Mouse (Mus musculus): Measurements from ENCODE around the gene Nat10. TPM values are rescaled to one million over a fixed set of nuclear protein-coding genes. Genes with fewer than 3 reads are reported as not detected.

Gene Nat10
- polyA plus RNA-seq, 1 experiment: 70.1 TPM

DNA sequence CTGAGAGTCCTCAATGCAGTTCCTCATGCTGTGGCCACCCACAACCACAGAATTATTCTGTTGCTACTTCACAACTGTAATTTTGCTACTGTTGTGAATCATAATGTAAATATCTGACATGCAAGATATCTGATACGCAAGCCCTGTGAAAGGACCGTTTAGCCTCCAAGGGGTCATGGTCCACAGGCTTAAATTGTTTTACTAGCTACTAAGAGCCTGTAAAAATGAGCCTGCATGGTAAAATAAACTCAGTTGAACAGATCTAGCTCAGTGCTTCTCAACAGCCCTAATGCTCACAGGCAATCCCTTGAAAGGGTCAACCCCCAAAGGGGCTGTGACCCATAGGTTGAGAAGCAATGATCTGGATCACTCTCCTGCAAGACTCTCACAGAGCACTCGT is 12.0 kb downstream of the Nat10 start:
- peaks cover 10% of the 10 kb centered on the region; the same call in 1 of the 2 replicates for H3K36me3 ChIP-seq (ENCODE audit: control insufficient read depth, insufficient read depth, low read length)
- 93% methylated on average over 3 of the region's 3 CpGs for WGBS

DNA sequence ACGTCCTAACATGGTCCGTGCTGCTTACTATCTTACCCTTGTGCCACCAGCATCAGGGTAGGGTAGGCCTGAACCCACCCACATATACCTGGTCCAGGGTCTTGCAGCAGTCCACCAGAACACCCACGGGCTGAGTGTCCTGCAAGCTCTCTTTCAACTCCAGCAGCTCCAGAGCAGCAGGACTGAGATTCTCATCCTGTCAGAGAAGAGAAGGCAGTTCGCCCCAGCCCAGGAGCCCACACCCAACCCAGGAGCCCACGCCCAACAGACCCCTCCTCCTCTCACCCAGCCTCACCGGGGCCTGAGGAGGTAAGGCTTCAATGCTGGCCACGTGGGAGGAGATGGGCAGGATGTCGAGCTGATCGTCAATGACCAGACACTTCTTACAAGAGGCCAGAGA is 13.2 kb downstream of the Nat10 start:
- no peak overlapping the region for H3K27ac ChIP-seq (ENCODE audit: control insufficient read depth, insufficient read depth, low read length)
- peaks cover 4% of the 10 kb centered on the region; the same call in 1 of the 2 replicates for H3K36me3 ChIP-seq (ENCODE audit: control insufficient read depth, insufficient read depth, low read length)
- H3K27me3 ChIP-seq (ENCODE audit: control insufficient read depth, insufficient read depth, low read length): no peaks in the 10 kb centered on the region
- DNase-seq: no peak
- no peaks in the 10 kb centered on the region for H3K4me1 ChIP-seq (replicated peaks; ENCODE audit: control insufficient read depth, insufficient read depth, low read length)
- no peak overlapping the region for H3K4me3 ChIP-seq (ENCODE audit: control insufficient read depth, insufficient read depth, low read length)
- WGBS: 98% methylated on average over 9 of the region's 9 CpGs
- TF ChIP-seq POLR2A (IDR thresholded peaks at IDR 0.05; ENCODE audit: control insufficient read depth, extremely low read depth, insufficient read depth, low read length, poor library complexity): no peak
- no peak for TF ChIP-seq CTCF (IDR thresholded peaks at IDR 0.05; ENCODE audit: borderline replicate concordance, control insufficient read depth, extremely low read depth, insufficient read depth, low read length, poor library complexity)

More for the DNA sequence above, 12.0 kb downstream of the Nat10 start:
- TF ChIP-seq CTCF (IDR thresholded peaks at IDR 0.05; ENCODE audit: borderline replicate concordance, control insufficient read depth, extremely low read depth, insufficient read depth, low read length, poor library complexity) (no peak), POLR2A (IDR thresholded peaks at IDR 0.05; ENCODE audit: control insufficient read depth, extremely low read depth, insufficient read depth, low read length, poor library complexity) (no peak)
- no peak overlapping the region for H3K27ac ChIP-seq (ENCODE audit: control insufficient read depth, insufficient read depth, low read length)
- H3K4me3 ChIP-seq (ENCODE audit: control insufficient read depth, insufficient read depth, low read length): no peak overlapping the region
- H3K27me3 ChIP-seq (ENCODE audit: control insufficient read depth, insufficient read depth, low read length): no peaks in the 10 kb centered on the region
- no peak for DNase-seq
- H3K4me1 ChIP-seq (replicated peaks; ENCODE audit: control insufficient read depth, insufficient read depth, low read length): no peaks in the 10 kb centered on the region

DNA sequence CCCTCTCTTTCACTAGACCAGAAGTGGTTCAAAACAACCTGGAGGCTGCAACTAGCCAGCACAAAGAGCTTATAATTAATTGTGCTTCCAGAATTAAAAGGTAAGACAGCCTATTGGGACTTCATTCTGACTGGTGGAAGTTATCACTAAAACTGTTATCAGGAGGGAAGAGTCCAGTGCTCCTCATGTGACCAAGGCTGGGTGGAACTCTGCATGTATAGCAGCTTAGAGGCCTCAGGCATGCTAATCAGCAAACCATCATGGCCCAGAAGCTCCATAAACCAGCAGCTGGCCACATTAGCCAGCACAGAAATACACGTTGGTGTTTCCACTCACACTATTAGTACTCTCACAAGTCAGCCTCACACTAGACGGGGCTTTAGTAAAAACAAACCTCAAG is 14.3 kb downstream of the Nat10 start:
- Histone ChIP-seq H3K4me3 (ENCODE audit: control insufficient read depth, insufficient read depth, low read length) (no peak overlapping the region), H3K36me3 (ENCODE audit: control insufficient read depth, insufficient read depth, low read length) (peaks cover 3% of the 10 kb centered on the region; the same call in 1 of the 2 replicates), H3K27ac (ENCODE audit: control insufficient read depth, insufficient read depth, low read length) (no peak overlapping the region), H3K27me3 (ENCODE audit: control insufficient read depth, insufficient read depth, low read length) (no peaks in the 10 kb centered on the region), H3K4me1 (replicated peaks; ENCODE audit: control insufficient read depth, insufficient read depth, low read length) (no peaks in the 10 kb centered on the region)
- TF ChIP-seq CTCF (IDR thresholded peaks at IDR 0.05; ENCODE audit: borderline replicate concordance, control insufficient read depth, extremely low read depth, insufficient read depth, low read length, poor library complexity) (no peak), POLR2A (IDR thresholded peaks at IDR 0.05; ENCODE audit: control insufficient read depth, extremely low read depth, insufficient read depth, low read length, poor library complexity) (no peak)
- DNase-seq: no peak
- 99% methylated on average over 2 of the region's 2 CpGs for WGBS

GRCm38 (mm10) chr2:103746096-103746495 is 15.0 kb downstream of the Nat10 start:
- Histone ChIP-seq H3K27ac (ENCODE audit: control insufficient read depth, insufficient read depth, low read length) (no peak overlapping the region), H3K36me3 (ENCODE audit: control insufficient read depth, insufficient read depth, low read length) (no peaks in the 10 kb centered on the region; the same call in 1 of the 2 replicates), H3K4me1 (replicated peaks; ENCODE audit: control insufficient read depth, insufficient read depth, low read length) (no peaks in the 10 kb centered on the region), H3K4me3 (ENCODE audit: control insufficient read depth, insufficient read depth, low read length) (no peak overlapping the region), H3K27me3 (ENCODE audit: control insufficient read depth, insufficient read depth, low read length) (no peaks in the 10 kb centered on the region)
- TF ChIP-seq CTCF (IDR thresholded peaks at IDR 0.05; ENCODE audit: borderline replicate concordance, control insufficient read depth, extremely low read depth, insufficient read depth, low read length, poor library complexity) (no peak), POLR2A (IDR thresholded peaks at IDR 0.05; ENCODE audit: control insufficient read depth, extremely low read depth, insufficient read depth, low read length, poor library complexity) (no peak)
- 93% methylated on average over 2 of the region's 2 CpGs for WGBS
- no peak for DNase-seq

- no peaks in the 10 kb centered on the region for H3K27me3 ChIP-seq (ENCODE audit: control insufficient read depth, insufficient read depth, low read length)
- no peak overlapping the region for H3K27ac ChIP-seq (ENCODE audit: control insufficient read depth, insufficient read depth, low read length)
- no peaks in the 10 kb centered on the region for H3K4me1 ChIP-seq (replicated peaks; ENCODE audit: control insufficient read depth, insufficient read depth, low read length)
- WGBS: 92% methylated on average over 5 of the region's 5 CpGs
- no peak for TF ChIP-seq POLR2A (IDR thresholded peaks at IDR 0.05; ENCODE audit: control insufficient read depth, extremely low read depth, insufficient read depth, low read length, poor library complexity)
- no peak for TF ChIP-seq CTCF (IDR thresholded peaks at IDR 0.05; ENCODE audit: borderline replicate concordance, control insufficient read depth, extremely low read depth, insufficient read depth, low read length, poor library complexity)
- DNase-seq: no peak
- no peak overlapping the region for H3K4me3 ChIP-seq (ENCODE audit: control insufficient read depth, insufficient read depth, low read length)
- H3K36me3 ChIP-seq (ENCODE audit: control insufficient read depth, insufficient read depth, low read length): no peaks in the 10 kb centered on the region
These were observed 15.6 kb downstream of the Nat10 start for GRCm38 (mm10) chr2:103745481-103745880.

- TF ChIP-seq POLR2A (IDR thresholded peaks at IDR 0.05; ENCODE audit: control insufficient read depth, extremely low read depth, insufficient read depth, low read length, poor library complexity) (no peak), CTCF (IDR thresholded peaks at IDR 0.05; ENCODE audit: borderline replicate concordance, control insufficient read depth, extremely low read depth, insufficient read depth, low read length, poor library complexity) (no peak; the same call in 1 of the 2 replicates)
- Histone ChIP-seq H3K36me3 (ENCODE audit: control insufficient read depth, insufficient read depth, low read length) (no peaks in the 10 kb centered on the region), H3K27ac (ENCODE audit: control insufficient read depth, insufficient read depth, low read length) (no peak overlapping the region), H3K27me3 (ENCODE audit: control insufficient read depth, insufficient read depth, low read length) (no peaks in the 10 kb centered on the region), H3K4me3 (ENCODE audit: control insufficient read depth, insufficient read depth, low read length) (no peak overlapping the region), H3K4me1 (replicated peaks; ENCODE audit: control insufficient read depth, insufficient read depth, low read length) (no peaks in the 10 kb centered on the region)
- DNase-seq: peak; percentile 78
- 88% methylated on average over 7 of the region's 7 CpGs for WGBS
These were observed 17.1 kb downstream of the Nat10 start for GRCm38 (mm10) chr2:103743988-103744387.

DNA sequence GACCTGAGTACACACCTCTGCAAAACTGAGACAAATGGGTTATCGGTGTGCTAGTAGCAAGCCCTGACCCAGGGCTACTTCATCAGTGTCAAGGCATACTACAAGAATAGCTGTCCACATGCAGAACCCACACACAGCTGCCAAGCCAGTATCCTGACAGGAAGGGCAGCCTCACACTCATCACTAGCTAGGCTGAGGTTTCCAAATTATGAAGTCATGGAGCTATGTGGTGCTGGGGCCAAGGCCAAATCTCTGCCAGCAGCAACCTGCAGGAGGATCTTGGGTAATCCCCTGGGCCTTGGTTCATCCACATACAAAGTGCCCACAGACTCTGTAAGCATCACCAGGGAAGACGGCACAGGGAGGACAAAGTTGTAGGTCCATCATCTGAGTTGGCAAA is 17.5 kb downstream of the Nat10 start:
- no peaks in the 10 kb centered on the region for H3K27me3 ChIP-seq (ENCODE audit: control insufficient read depth, insufficient read depth, low read length)
- no peak overlapping the region for H3K27ac ChIP-seq (ENCODE audit: control insufficient read depth, insufficient read depth, low read length)
- 99% methylated on average over 2 of the region's 2 CpGs for WGBS
- no peaks in the 10 kb centered on the region for H3K36me3 ChIP-seq (ENCODE audit: control insufficient read depth, insufficient read depth, low read length)
- TF ChIP-seq POLR2A (IDR thresholded peaks at IDR 0.05; ENCODE audit: control insufficient read depth, extremely low read depth, insufficient read depth, low read length, poor library complexity) (no peak), CTCF (IDR thresholded peaks at IDR 0.05; ENCODE audit: borderline replicate concordance, control insufficient read depth, extremely low read depth, insufficient read depth, low read length, poor library complexity) (no peak)
- H3K4me1 ChIP-seq (replicated peaks; ENCODE audit: control insufficient read depth, insufficient read depth, low read length): no peaks in the 10 kb centered on the region
- DNase-seq: no peak
- no peak overlapping the region for H3K4me3 ChIP-seq (ENCODE audit: control insufficient read depth, insufficient read depth, low read length)

Measured in thymus, adult 2 months (tissue).